Mouse (Mus musculus): ENCODE measurements around the gene Gas2. TPM values are rescaled to one million over a fixed set of nuclear protein-coding genes. Genes with fewer than 3 reads are reported as not detected.

Gene Gas2
- polyA plus RNA-seq, 1 experiment from 2014 or later: 10.2 TPM

GRCm38 (mm10) chr7:51876316-51876715 lies 14.5 kb downstream of the Gas2 start:
- Histone ChIP-seq H3K4me3 (replicated peaks; ENCODE audit: low read length) (no peak overlapping the region), H3K4me2 (ENCODE audit: low read depth, low read length) (no peak overlapping the region), H3K4me1 (ENCODE audit: control insufficient read depth, insufficient read depth, low read length) (peaks cover 4% of the 10 kb centered on the region), H3K27ac (ENCODE audit: low read length) (no peak overlapping the region), H3K9ac (ENCODE audit: low read length) (no peak overlapping the region), H3K36me3 (ENCODE audit: control insufficient read depth, insufficient read depth, low read length) (no peaks in the 10 kb centered on the region), H3K9me3 (replicated peaks; ENCODE audit: control insufficient read depth, low read length) (no peaks in the 10 kb centered on the region), H3K27me3 (ENCODE audit: control insufficient read depth, insufficient read depth, low read length) (no peaks in the 10 kb centered on the region)
- no peak for ATAC-seq (ENCODE audit: insufficient read depth, low FRiP score)

- H3K9ac ChIP-seq (ENCODE audit: low read length): peak overlapping the region; percentile 74
- peaks cover 4% of the 10 kb centered on the region for H3K4me1 ChIP-seq (ENCODE audit: control insufficient read depth, insufficient read depth, low read length)
- no peaks in the 10 kb centered on the region for H3K9me3 ChIP-seq (replicated peaks; ENCODE audit: control insufficient read depth, low read length)
- H3K4me2 ChIP-seq (ENCODE audit: low read depth, low read length): peak overlapping the region; percentile 78
- peak overlapping the region; percentile 53 for H3K4me3 ChIP-seq (replicated peaks; ENCODE audit: low read length)
- ATAC-seq (ENCODE audit: insufficient read depth, low FRiP score): peak; percentile 52; the same call in 1 of the 2 replicates
- 3% methylated on average over 8 of the region's 8 CpGs for WGBS
- no peaks in the 10 kb centered on the region for H3K27me3 ChIP-seq (ENCODE audit: control insufficient read depth, insufficient read depth, low read length)
- peak overlapping the region; percentile 84 for H3K27ac ChIP-seq (ENCODE audit: low read length)
- no peaks in the 10 kb centered on the region for H3K36me3 ChIP-seq (ENCODE audit: control insufficient read depth, insufficient read depth, low read length)
These were observed 16.9 kb downstream of the Gas2 start for GRCm38 (mm10) chr7:51878730-51879129.

GRCm38 (mm10) chr7:51879136-51879723 lies 17.4 kb downstream of the Gas2 start:
- peak overlapping the region; percentile 74 for H3K9ac ChIP-seq (ENCODE audit: low read length)
- ATAC-seq (ENCODE audit: insufficient read depth, low FRiP score): peak; percentile 95
- no peaks in the 10 kb centered on the region for H3K36me3 ChIP-seq (ENCODE audit: control insufficient read depth, insufficient read depth, low read length)
- H3K27ac ChIP-seq (ENCODE audit: low read length): peak overlapping the region; percentile 84
- peak overlapping the region; percentile 53 for H3K4me3 ChIP-seq (replicated peaks; ENCODE audit: low read length)
- H3K9me3 ChIP-seq (replicated peaks; ENCODE audit: control insufficient read depth, low read length): no peaks in the 10 kb centered on the region
- under 1% methylated on average over 17 of the region's 17 CpGs for WGBS
- H3K4me1 ChIP-seq (ENCODE audit: control insufficient read depth, insufficient read depth, low read length): peaks cover 4% of the 10 kb centered on the region
- no peaks in the 10 kb centered on the region for H3K27me3 ChIP-seq (ENCODE audit: control insufficient read depth, insufficient read depth, low read length)
- peak overlapping the region; percentile 78 for H3K4me2 ChIP-seq (ENCODE audit: low read depth, low read length)

- no peak overlapping the region for H3K4me2 ChIP-seq (ENCODE audit: low read depth, low read length)
These were observed 18.3 kb downstream of the Gas2 start for GRCm38 (mm10) chr7:51880121-51880520.

GRCm38 (mm10) chr7:51885345-51885744 lies 23.5 kb downstream of the Gas2 start:
- Histone ChIP-seq H3K9me3 (replicated peaks; ENCODE audit: control insufficient read depth, low read length) (no peaks in the 10 kb centered on the region), H3K27ac (ENCODE audit: low read length) (no peak overlapping the region), H3K9ac (ENCODE audit: low read length) (no peak overlapping the region), H3K4me2 (ENCODE audit: low read depth, low read length) (no peak overlapping the region), H3K36me3 (ENCODE audit: control insufficient read depth, insufficient read depth, low read length) (no peaks in the 10 kb centered on the region), H3K27me3 (ENCODE audit: control insufficient read depth, insufficient read depth, low read length) (no peaks in the 10 kb centered on the region), H3K4me1 (ENCODE audit: control insufficient read depth, insufficient read depth, low read length) (no peaks in the 10 kb centered on the region), H3K4me3 (replicated peaks; ENCODE audit: low read length) (no peak overlapping the region)
- no peak for ATAC-seq (ENCODE audit: insufficient read depth, low FRiP score)
- WGBS: 66% methylated on average over 3 of the region's 3 CpGs

More at GRCm38 (mm10) chr7:51880121-51880520, 18.3 kb downstream of the Gas2 start:
- no peak for ATAC-seq (ENCODE audit: insufficient read depth, low FRiP score)
- Histone ChIP-seq H3K36me3 (ENCODE audit: control insufficient read depth, insufficient read depth, low read length) (no peaks in the 10 kb centered on the region), H3K4me1 (ENCODE audit: control insufficient read depth, insufficient read depth, low read length) (peaks cover 4% of the 10 kb centered on the region), H3K27me3 (ENCODE audit: control insufficient read depth, insufficient read depth, low read length) (no peaks in the 10 kb centered on the region), H3K9ac (ENCODE audit: low read length) (no peak overlapping the region), H3K9me3 (replicated peaks; ENCODE audit: control insufficient read depth, low read length) (no peaks in the 10 kb centered on the region), H3K27ac (ENCODE audit: low read length) (no peak overlapping the region), H3K4me3 (replicated peaks; ENCODE audit: low read length) (no peak overlapping the region)
- 79% methylated on average over 4 of the region's 4 CpGs for WGBS

- ATAC-seq (ENCODE audit: insufficient read depth, low FRiP score): no peak
- Histone ChIP-seq H3K4me2 (ENCODE audit: low read depth, low read length) (no peak overlapping the region), H3K27ac (ENCODE audit: low read length) (no peak overlapping the region), H3K4me3 (replicated peaks; ENCODE audit: low read length) (no peak overlapping the region), H3K4me1 (ENCODE audit: control insufficient read depth, insufficient read depth, low read length) (no peaks in the 10 kb centered on the region), H3K27me3 (ENCODE audit: control insufficient read depth, insufficient read depth, low read length) (no peaks in the 10 kb centered on the region), H3K9me3 (replicated peaks; ENCODE audit: control insufficient read depth, low read length) (no peaks in the 10 kb centered on the region), H3K9ac (ENCODE audit: low read length) (no peak overlapping the region), H3K36me3 (ENCODE audit: control insufficient read depth, insufficient read depth, low read length) (no peaks in the 10 kb centered on the region)
- 59% methylated on average over 11 of the region's 11 CpGs for WGBS
These were observed 26.1 kb downstream of the Gas2 start for GRCm38 (mm10) chr7:51887678-51888567.

GRCm38 (mm10) chr7:51889601-51890000 lies 27.8 kb downstream of the Gas2 start:
- 81% methylated on average over 7 of the region's 7 CpGs for WGBS
- Histone ChIP-seq H3K4me1 (ENCODE audit: control insufficient read depth, insufficient read depth, low read length) (no peaks in the 10 kb centered on the region), H3K27me3 (ENCODE audit: control insufficient read depth, insufficient read depth, low read length) (no peaks in the 10 kb centered on the region), H3K27ac (ENCODE audit: low read length) (no peak overlapping the region), H3K9me3 (replicated peaks; ENCODE audit: control insufficient read depth, low read length) (no peaks in the 10 kb centered on the region), H3K9ac (ENCODE audit: low read length) (no peak overlapping the region), H3K4me3 (replicated peaks; ENCODE audit: low read length) (no peak overlapping the region), H3K36me3 (ENCODE audit: control insufficient read depth, insufficient read depth, low read length) (no peaks in the 10 kb centered on the region), H3K4me2 (ENCODE audit: low read depth, low read length) (no peak overlapping the region)
- ATAC-seq (ENCODE audit: insufficient read depth, low FRiP score): no peak

GRCm38 (mm10) chr7:51892224-51892965 lies 30.6 kb downstream of the Gas2 start:
- WGBS: 94% methylated on average over 1 of the region's 1 CpGs
- no peak overlapping the region for H3K4me3 ChIP-seq (replicated peaks; ENCODE audit: low read length)
- no peak overlapping the region for H3K27ac ChIP-seq (ENCODE audit: low read length)

GRCm38 (mm10) chr7:51893008-51893407 lies 31.2 kb downstream of the Gas2 start:
- no peak overlapping the region for H3K4me2 ChIP-seq (ENCODE audit: low read depth, low read length)
- no peaks in the 10 kb centered on the region for H3K36me3 ChIP-seq (ENCODE audit: control insufficient read depth, insufficient read depth, low read length)
- no peaks in the 10 kb centered on the region for H3K27me3 ChIP-seq (ENCODE audit: control insufficient read depth, insufficient read depth, low read length)
- no peaks in the 10 kb centered on the region for H3K4me1 ChIP-seq (ENCODE audit: control insufficient read depth, insufficient read depth, low read length)
- H3K9me3 ChIP-seq (replicated peaks; ENCODE audit: control insufficient read depth, low read length): no peaks in the 10 kb centered on the region
- H3K27ac ChIP-seq (ENCODE audit: low read length): no peak overlapping the region
- no peak for ATAC-seq (ENCODE audit: insufficient read depth, low FRiP score)
- no peak overlapping the region for H3K4me3 ChIP-seq (replicated peaks; ENCODE audit: low read length)
- no peak overlapping the region for H3K9ac ChIP-seq (ENCODE audit: low read length)
- WGBS: 69% methylated on average over 4 of the region's 4 CpGs

More at GRCm38 (mm10) chr7:51892224-51892965, 30.6 kb downstream of the Gas2 start:
- Histone ChIP-seq H3K9ac (ENCODE audit: low read length) (no peak overlapping the region), H3K4me1 (ENCODE audit: control insufficient read depth, insufficient read depth, low read length) (no peaks in the 10 kb centered on the region), H3K27me3 (ENCODE audit: control insufficient read depth, insufficient read depth, low read length) (no peaks in the 10 kb centered on the region), H3K36me3 (ENCODE audit: control insufficient read depth, insufficient read depth, low read length) (no peaks in the 10 kb centered on the region), H3K9me3 (replicated peaks; ENCODE audit: control insufficient read depth, low read length) (no peaks in the 10 kb centered on the region), H3K4me2 (ENCODE audit: low read depth, low read length) (no peak overlapping the region)
- ATAC-seq (ENCODE audit: insufficient read depth, low FRiP score): peak; percentile 44; the same call in 1 of the 2 replicates
